Mouse (Mus musculus) liver, embryonic 14.5 days (tissue): ENCODE measurements at regions not wholly inside any gene's neighbourhood (a gene's known extent, or its start where the extent isn't known, plus 50 kb on each side); places are given as distances from the start of the nearest gene placed in this dataset.

Source experiments
- ATAC-seq: fragments of 200-750 bp; cut with Nextera tagmentation; 2 replicates; pipeline ENCODE4 v1.8.0; 2017; ENCODE audit warnings: moderate number of reproducible peaks, mild to moderate bottlenecking, moderate library complexity; ENCODE audit not compliant: insufficient read depth
- DNase-seq, 3 experiments: peaks; one replicate each; pipeline ENCODE4 v3.0.0-alpha.2; 2012 to 2013; ENCODE audit warnings: low read depth in 3 of 3, low spot score in 3 of 3
- H3K27ac ChIP-seq: fragments of 300-500 bp; sonication (generic); 2 replicates; pipeline ENCODE4 v1.5.1; 2014; ENCODE audit warnings: moderate library complexity, mild to moderate bottlenecking, control low read depth, inconsistent platforms
- H3K27me3 ChIP-seq: fragments of 300-500 bp; sonication (generic); 2 replicates; pipeline ENCODE4 v1.6.1; 2014; ENCODE audit warnings: mild to moderate bottlenecking, low read length, moderate library complexity; ENCODE audit not compliant: control insufficient read depth, insufficient read depth
- H3K36me3 ChIP-seq: fragments of 300-500 bp; sonication (generic); replicated peaks from 2 replicates; pipeline ENCODE4 v1.6.1; 2014; ENCODE audit warnings: low read depth; ENCODE audit not compliant: control insufficient read depth, insufficient read depth
- H3K4me1 ChIP-seq, 2 experiments: fragments of 200-500 bp in 1 of 2; fragments of 300-500 bp in 1 of 2; sonication (generic) in 1 of 2; replicated peaks; 2 replicates each; pipeline ENCODE4 v1.6.1; 2012 to 2014; ENCODE audit warnings: antibody characterized with exemption in 1 of 2, inconsistent platforms in 1 of 2, low read length in 1 of 2; ENCODE audit not compliant: control insufficient read depth in 2 of 2, insufficient read depth in 2 of 2
- H3K4me2 ChIP-seq: fragments of 300-500 bp; sonication (generic); 2 replicates; pipeline ENCODE4 v1.6.1; 2014; ENCODE audit warnings: low read depth, mild to moderate bottlenecking, control low read depth, moderate library complexity
- H3K4me3 ChIP-seq, 2 experiments: fragments of 200-500 bp in 1 of 2; fragments of 300-500 bp in 1 of 2; sonication (generic) in 1 of 2; 2 replicates each; pipeline ENCODE4 v1.5.1; 2012 to 2014; ENCODE audit warnings: low read depth in 2 of 2, low read length in 2 of 2, mild to moderate bottlenecking in 2 of 2, control low read depth in 1 of 2, inconsistent platforms in 1 of 2, moderate library complexity in 1 of 2; ENCODE audit not compliant: insufficient read depth in 1 of 2
- H3K9ac ChIP-seq: fragments of 300-500 bp; sonication (generic); replicated peaks from 2 replicates; pipeline ENCODE4 v1.6.1; 2014; ENCODE audit warnings: mild to moderate bottlenecking, control low read depth, moderate library complexity
- H3K9me3 ChIP-seq: fragments of 300-500 bp; sonication (generic); 2 replicates; pipeline ENCODE4 v1.6.1; 2016; ENCODE audit warnings: low read length, mixed read lengths; ENCODE audit not compliant: control insufficient read depth
- CTCF ChIP-seq: IDR thresholded peaks from 2 replicates; pipeline ENCODE4 v1.5.1; 2016; ENCODE audit warnings: antibody characterized with exemption, low read depth, control low read depth
- EP300 ChIP-seq: IDR thresholded peaks from 2 replicates; pipeline ENCODE4 v1.6.1; 2016; ENCODE audit warnings: antibody characterized with exemption, low read depth
- WGBS: fragments of 180-500 bp; shearing (Covaris S2); extraction: QIAGEN DNeasy Blood & Tissue Kit; methylation state at CpG from one replicate; pipeline ENCODE4 v1.1.7; 2014; ENCODE audit not compliant: insufficient replicate concordance; 5-methylcytosine and 5-hydroxymethylcytosine counted together

- ATAC-seq (no peak), DNase-seq (no peak)
- Histone ChIP-seq H3K4me1 (no peaks in the 10 kb centered on the region), H3K27me3 (no peaks in the 10 kb centered on the region), H3K9me3 (no peaks in the 10 kb centered on the region), H3K4me3 (no peak overlapping the region), H3K27ac (no peak overlapping the region), H3K36me3 (no peaks in the 10 kb centered on the region), H3K9ac (no peak overlapping the region), H3K4me2 (no peak overlapping the region)
- WGBS = 68% methylated on average over 13 of the region's 13 CpGs
- no peak for TF ChIP-seq EP300
- TF ChIP-seq CTCF = no peak
Observed at GRCm38 (mm10) chr15:25252648-25253567, 160.7 kb downstream of the Basp1 start.

DNA sequence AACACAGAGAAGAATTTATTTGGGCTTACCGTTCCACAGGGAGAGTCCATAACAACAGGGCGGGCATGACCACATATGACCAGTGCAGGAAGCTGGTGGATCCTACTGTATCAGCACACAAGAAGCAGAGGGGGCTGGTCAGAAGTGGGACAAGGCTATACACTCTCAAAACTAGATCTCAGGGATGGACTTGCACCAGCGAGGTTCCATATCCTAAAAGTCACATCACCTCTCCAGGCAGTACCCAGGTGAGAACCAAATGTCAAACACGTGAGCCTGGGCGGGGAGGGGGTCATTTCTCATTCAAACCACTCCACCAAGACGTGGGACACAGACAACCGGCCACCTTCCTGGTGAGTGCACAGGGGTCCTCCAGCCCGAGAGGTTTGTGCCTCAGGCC, 167.9 kb downstream of the Basp1 start:
- Histone ChIP-seq H3K4me3 (no peak overlapping the region), H3K4me1 (no peaks in the 10 kb centered on the region), H3K9me3 (no peaks in the 10 kb centered on the region), H3K4me2 (no peak overlapping the region), H3K27ac (no peak overlapping the region), H3K9ac (no peak overlapping the region), H3K27me3 (no peaks in the 10 kb centered on the region), H3K36me3 (no peaks in the 10 kb centered on the region)
- TF ChIP-seq CTCF (no peak), EP300 (no peak)
- DNase-seq (no peak), ATAC-seq (no peak)
- 64% methylated on average over 8 of the region's 8 CpGs for WGBS

- TF ChIP-seq EP300 = no peak
- no peak for TF ChIP-seq CTCF
- no peak for ATAC-seq
- 60% methylated on average over 18 of the region's 18 CpGs for WGBS
Observed at GRCm38 (mm10) chr15:25237665-25238664, 175.6 kb downstream of the Basp1 start.

GRCm38 (mm10) chr15:25236191-25236723, 177.3 kb downstream of the Basp1 start:
- no peak overlapping the region for H3K27ac ChIP-seq
- TF ChIP-seq EP300 (no peak), CTCF (no peak)
- 61% methylated on average over 6 of the region's 6 CpGs for WGBS
- no peaks in the 10 kb centered on the region for H3K4me1 ChIP-seq
- no peak overlapping the region for H3K4me2 ChIP-seq
- H3K27me3 ChIP-seq = no peaks in the 10 kb centered on the region
- H3K36me3 ChIP-seq = no peaks in the 10 kb centered on the region
- H3K9ac ChIP-seq = no peak overlapping the region
- no peak for DNase-seq
- no peak overlapping the region for H3K4me3 ChIP-seq
- no peaks in the 10 kb centered on the region for H3K9me3 ChIP-seq
- ATAC-seq = no peak

More at GRCm38 (mm10) chr15:25237665-25238664, 175.6 kb downstream of the Basp1 start:
- Histone ChIP-seq H3K9ac (no peak overlapping the region), H3K4me2 (no peak overlapping the region), H3K27me3 (no peaks in the 10 kb centered on the region), H3K36me3 (no peaks in the 10 kb centered on the region), H3K9me3 (no peaks in the 10 kb centered on the region), H3K27ac (no peak overlapping the region), H3K4me3 (no peak overlapping the region), H3K4me1 (no peaks in the 10 kb centered on the region)
- no peak for DNase-seq
